Mouse (Mus musculus): ENCODE results near the gene Gfpt2. TPM values are rescaled to one million over a fixed set of nuclear protein-coding genes. Genes with fewer than 3 reads are reported as not detected.

Gfpt2 gene
- polyA plus RNA-seq, 1 experiment from 2014 or later, result 13.9 TPM

GRCm38 (mm10) chr11:49869762-49870161, 75.8 kb downstream of the Gfpt2 start:
- Histone ChIP-seq H3K27me3 (ENCODE audit: control insufficient read depth, insufficient read depth, low read length) (no peaks in the 10 kb centered on the region), H3K4me2 (no peak overlapping the region), H3K36me3 (ENCODE audit: control insufficient read depth, insufficient read depth, low read length) (peaks cover 2% of the 10 kb centered on the region; the same call in 1 of the 2 replicates), H3K9ac (ENCODE audit: low read depth, low read length) (no peak overlapping the region), H3K4me3 (ENCODE audit: low read depth, low read length) (no peak overlapping the region), H3K9me3 (replicated peaks; ENCODE audit: control insufficient read depth, low read length) (no peaks in the 10 kb centered on the region), H3K4me1 (ENCODE audit: control insufficient read depth, insufficient read depth, low read length) (no peaks in the 10 kb centered on the region), H3K27ac (ENCODE audit: low read depth, low read length) (no peak overlapping the region)
- ATAC-seq (replicated peaks; ENCODE audit: insufficient number of reproducible peaks, low FRiP score, low TSS enrichment), result no peak

GRCm38 (mm10) chr11:49871914-49872313, 77.9 kb downstream of the Gfpt2 start:
- peaks cover 8% of the 10 kb centered on the region for H3K4me1 ChIP-seq (ENCODE audit: control insufficient read depth, insufficient read depth, low read length)
- H3K4me2 ChIP-seq, result no peak overlapping the region
- H3K27ac ChIP-seq (ENCODE audit: low read depth, low read length), result no peak overlapping the region
- H3K36me3 ChIP-seq (ENCODE audit: control insufficient read depth, insufficient read depth, low read length), result peaks cover 2% of the 10 kb centered on the region; the same call in 1 of the 2 replicates
- H3K9ac ChIP-seq (ENCODE audit: low read depth, low read length), result no peak overlapping the region
- WGBS (ENCODE audit: insufficient replicate concordance), result 57% methylated on average over 6 of the region's 6 CpGs
- ATAC-seq (replicated peaks; ENCODE audit: insufficient number of reproducible peaks, low FRiP score, low TSS enrichment), result no peak
- H3K27me3 ChIP-seq (ENCODE audit: control insufficient read depth, insufficient read depth, low read length), result no peaks in the 10 kb centered on the region
- no peak overlapping the region for H3K4me3 ChIP-seq (ENCODE audit: low read depth, low read length)
- H3K9me3 ChIP-seq (replicated peaks; ENCODE audit: control insufficient read depth, low read length), result no peaks in the 10 kb centered on the region

- H3K4me3 ChIP-seq (ENCODE audit: low read depth, low read length), result no peak overlapping the region
- peak; percentile 64 for ATAC-seq (replicated peaks; ENCODE audit: insufficient number of reproducible peaks, low FRiP score, low TSS enrichment)
- H3K4me1 ChIP-seq (ENCODE audit: control insufficient read depth, insufficient read depth, low read length), result peaks cover 16% of the 10 kb centered on the region
- peaks cover 2% of the 10 kb centered on the region; the same call in 1 of the 2 replicates for H3K36me3 ChIP-seq (ENCODE audit: control insufficient read depth, insufficient read depth, low read length)
- H3K9me3 ChIP-seq (replicated peaks; ENCODE audit: control insufficient read depth, low read length), result no peaks in the 10 kb centered on the region
- WGBS (ENCODE audit: insufficient replicate concordance), result 86% methylated on average over 6 of the region's 6 CpGs
- H3K27ac ChIP-seq (ENCODE audit: low read depth, low read length), result no peak overlapping the region; the same call in 1 of the 2 replicates
- H3K27me3 ChIP-seq (ENCODE audit: control insufficient read depth, insufficient read depth, low read length), result no peaks in the 10 kb centered on the region
- H3K4me2 ChIP-seq, result no peak overlapping the region
- no peak overlapping the region for H3K9ac ChIP-seq (ENCODE audit: low read depth, low read length)
Measured at GRCm38 (mm10) chr11:49872779-49873178, 78.8 kb downstream of the Gfpt2 start.

- no peaks in the 10 kb centered on the region for H3K9me3 ChIP-seq (replicated peaks; ENCODE audit: control insufficient read depth, low read length)
- H3K4me2 ChIP-seq, result no peak overlapping the region
- peaks cover 24% of the 10 kb centered on the region for H3K4me1 ChIP-seq (ENCODE audit: control insufficient read depth, insufficient read depth, low read length)
- H3K4me3 ChIP-seq (ENCODE audit: low read depth, low read length), result no peak overlapping the region
- peaks cover 2% of the 10 kb centered on the region; the same call in 1 of the 2 replicates for H3K36me3 ChIP-seq (ENCODE audit: control insufficient read depth, insufficient read depth, low read length)
- peak overlapping the region; percentile 75 for H3K27ac ChIP-seq (ENCODE audit: low read depth, low read length)
- H3K27me3 ChIP-seq (ENCODE audit: control insufficient read depth, insufficient read depth, low read length), result no peaks in the 10 kb centered on the region
- WGBS (ENCODE audit: insufficient replicate concordance), result 64% methylated on average over 8 of the region's 8 CpGs
- no peak overlapping the region for H3K9ac ChIP-seq (ENCODE audit: low read depth, low read length)
- peak; percentile 79 for ATAC-seq (replicated peaks; ENCODE audit: insufficient number of reproducible peaks, low FRiP score, low TSS enrichment)
Measured at GRCm38 (mm10) chr11:49876948-49877817, 83.2 kb downstream of the Gfpt2 start.

- peaks cover 4% of the 10 kb centered on the region for H3K36me3 ChIP-seq (ENCODE audit: control insufficient read depth, insufficient read depth, low read length)
- ATAC-seq (replicated peaks; ENCODE audit: insufficient number of reproducible peaks, low FRiP score, low TSS enrichment), result no peak
Measured at GRCm38 (mm10) chr11:49879950-49880642, 86.1 kb downstream of the Gfpt2 start.

GRCm38 (mm10) chr11:49883394-49883793, 89.4 kb downstream of the Gfpt2 start:
- H3K9ac ChIP-seq (ENCODE audit: low read depth, low read length), result no peak overlapping the region
- H3K4me2 ChIP-seq, result no peak overlapping the region
- no peaks in the 10 kb centered on the region for H3K27me3 ChIP-seq (ENCODE audit: control insufficient read depth, insufficient read depth, low read length)
- no peak for ATAC-seq (replicated peaks; ENCODE audit: insufficient number of reproducible peaks, low FRiP score, low TSS enrichment)
- peaks cover 4% of the 10 kb centered on the region for H3K36me3 ChIP-seq (ENCODE audit: control insufficient read depth, insufficient read depth, low read length)
- no peak overlapping the region for H3K27ac ChIP-seq (ENCODE audit: low read depth, low read length)
- H3K9me3 ChIP-seq (replicated peaks; ENCODE audit: control insufficient read depth, low read length), result no peaks in the 10 kb centered on the region
- H3K4me1 ChIP-seq (ENCODE audit: control insufficient read depth, insufficient read depth, low read length), result peaks cover 6% of the 10 kb centered on the region
- H3K4me3 ChIP-seq (ENCODE audit: low read depth, low read length), result no peak overlapping the region
- WGBS (ENCODE audit: insufficient replicate concordance), result 91% methylated on average over 3 of the region's 3 CpGs

More at GRCm38 (mm10) chr11:49879950-49880642, 86.1 kb downstream of the Gfpt2 start:
- Histone ChIP-seq H3K9ac (ENCODE audit: low read depth, low read length) (no peak overlapping the region), H3K4me3 (ENCODE audit: low read depth, low read length) (no peak overlapping the region), H3K27ac (ENCODE audit: low read depth, low read length) (no peak overlapping the region), H3K9me3 (replicated peaks; ENCODE audit: control insufficient read depth, low read length) (no peaks in the 10 kb centered on the region), H3K27me3 (ENCODE audit: control insufficient read depth, insufficient read depth, low read length) (no peaks in the 10 kb centered on the region), H3K4me1 (ENCODE audit: control insufficient read depth, insufficient read depth, low read length) (peaks cover 24% of the 10 kb centered on the region), H3K4me2 (no peak overlapping the region)
- 85% methylated on average over 3 of the region's 3 CpGs for WGBS (ENCODE audit: insufficient replicate concordance)

Small RNA genes within 50 kb of the gene (microRNA-seq; reads per million reads assigned to microRNA genes)
- gene Gm23813 (ENCODE audit: borderline number of aligned reads), result not detected

Other genes starting within 250 kb of the Gfpt2 start
- not detected in 2 replicates for gene Olfr1380, start 237.3 kb upstream of the Gfpt2 start, polyA plus RNA-seq (2014; fragmentation: Nextera tagmentation; extraction: Ambion mirVana)
- gene Flt4, start 184.9 kb upstream of the Gfpt2 start, polyA plus RNA-seq (2014; fragmentation: Nextera tagmentation; extraction: Ambion mirVana), result 6.3 and 7.6 TPM in 2 replicates
- gene Scgb3a1, start 130.6 kb upstream of the Gfpt2 start, polyA plus RNA-seq (2014; fragmentation: Nextera tagmentation; extraction: Ambion mirVana), result 0.86 and 1.1 TPM in 2 replicates
- gene Cnot6, start 81.5 kb upstream of the Gfpt2 start, polyA plus RNA-seq (2014; fragmentation: Nextera tagmentation; extraction: Ambion mirVana), result 35.5 and 38.7 TPM in 2 replicates
- 35.8 and 40.8 TPM in 2 replicates for gene Mapk9, start 52.6 kb downstream of the Gfpt2 start, polyA plus RNA-seq (2014; fragmentation: Nextera tagmentation; extraction: Ambion mirVana)
- gene Rasgef1c, start 107.7 kb downstream of the Gfpt2 start, polyA plus RNA-seq (2014; fragmentation: Nextera tagmentation; extraction: Ambion mirVana), result 0.13 and 0.45 TPM in 2 replicates
- 30.3 and 35.2 TPM in 2 replicates for gene Rnf130, start 231.2 kb downstream of the Gfpt2 start, polyA plus RNA-seq (2014; fragmentation: Nextera tagmentation; extraction: Ambion mirVana)

Measured in heart, embryonic 11.5 days (tissue).